Mouse (Mus musculus) R1 (cell line): ENCODE data around the gene Ppp1r3f.

ENCODE experiments used
- DNase-seq: peaks from one replicate; pipeline ENCODE4 v3.0.0-alpha.2; 2018; ENCODE audit warnings: low read depth, low spot score

Gene Ppp1r3f

DNA sequence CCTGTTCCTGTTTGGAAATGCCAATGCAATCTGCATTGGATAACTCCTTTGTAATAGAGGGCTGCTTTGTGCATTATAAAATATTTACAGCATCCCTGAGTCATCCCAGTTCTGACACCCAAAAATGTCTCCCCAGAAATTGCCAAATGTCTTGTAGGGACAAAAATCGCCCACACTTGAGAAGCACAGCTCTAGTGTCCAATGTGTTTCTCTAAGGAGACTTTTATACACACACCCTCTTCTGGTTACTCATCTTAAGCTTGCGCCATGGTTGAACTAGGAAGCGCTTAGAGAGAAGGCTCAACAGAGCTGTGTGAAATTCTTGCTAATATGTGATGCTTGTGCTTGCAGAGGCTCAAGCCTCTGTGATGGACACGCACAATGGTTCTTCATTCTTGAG lies 20.6 kb downstream of the Ppp1r3f start:
- no peak for DNase-seq

GRCm38 (mm10) chrX:7524961-7525360 lies 49.1 kb downstream of the Ppp1r3f start:
- DNase-seq = no peak
